Mouse (Mus musculus) monocyte, adult 2 months (primary cell): ENCODE results near the gene Vmn1r83.

Experiments used
- DNase-seq, 2 experiments: peaks; one replicate each; pipeline ENCODE4 v3.0.0; 2022; ENCODE audit warnings: low spot score in 2 of 2, low read depth in 1 of 2

Gene Vmn1r83

DNA sequence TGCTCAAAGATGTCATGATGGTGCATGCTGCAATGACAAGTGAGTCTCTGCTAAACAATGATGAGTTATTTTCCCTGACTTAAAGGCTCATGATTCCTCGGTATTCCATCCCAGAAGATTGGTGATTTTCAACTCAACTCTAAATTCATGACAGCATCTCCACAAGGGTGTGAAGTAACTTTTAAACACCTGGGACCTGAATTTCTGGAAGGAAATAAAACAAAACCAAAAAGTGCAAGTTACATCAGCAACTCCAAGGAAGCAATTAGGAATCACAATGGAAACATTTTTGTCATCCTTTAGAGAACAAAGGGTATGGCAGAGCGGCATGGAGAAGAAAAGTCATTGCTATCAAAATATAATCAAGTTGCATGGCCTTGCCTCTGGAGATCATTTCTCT lies at the start of gene Vmn1r83:
Vmn1r83 (minus strand) TSS at position 101 of the 400 bp plus-strand sequence.
- DNase-seq, result no peak

GRCm38 (mm10) chr7:12369173-12369572 lies 39.9 kb upstream of the Vmn1r83 start, which contains the start of gene Vmn1r84:
Gene Vmn1r84 (minus strand): TSS chr7:12369273.
- DNase-seq, result no peak

DNA sequence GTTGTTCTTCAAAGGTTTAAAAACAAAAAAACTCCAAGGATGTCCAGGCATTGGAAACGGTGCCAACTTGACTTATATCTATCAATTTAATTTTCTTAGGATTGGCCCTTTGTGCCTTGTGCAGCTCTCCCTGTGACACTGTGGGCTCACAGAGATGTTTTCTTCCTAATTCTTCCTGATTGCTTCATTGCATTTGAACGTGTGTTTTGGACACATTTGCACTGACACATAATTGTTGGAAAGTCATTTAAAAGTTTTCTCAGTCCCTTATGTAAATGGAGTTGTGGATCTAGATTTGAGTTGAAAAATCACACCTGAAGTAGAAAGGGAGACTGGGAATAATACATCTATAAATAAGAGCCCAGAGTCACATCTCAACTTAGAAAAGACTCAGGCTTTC lies 29.2 kb downstream of the Vmn1r83 start, which contains the start of gene Vmn1r82:
Vmn1r82 (plus strand) TSS at position 301 of the 400 bp plus-strand sequence.
- DNase-seq, result no peak
